Mouse (Mus musculus) liver, postnatal 0 days (tissue): Measurements from ENCODE around the gene Arhgef16. TPM values are rescaled to one million over a fixed set of nuclear protein-coding genes. Genes with fewer than 3 reads are reported as not detected.
A peak's percentile ranks its signal among the peaks of the same experiment; 100 is the strongest.

Source experiments
- ATAC-seq: fragments of 200-750 bp; cut with Nextera tagmentation; 2 replicates; pipeline ENCODE4 v1.8.0; 2017; ENCODE audit warnings: mild to moderate bottlenecking, moderate library complexity
- DNase-seq: peaks from one replicate; pipeline ENCODE4 v3.0.0-alpha.2; 2016
- H3K27ac ChIP-seq: fragments of 300-500 bp; sonication (generic); 2 replicates; pipeline ENCODE4 v1.5.1; 2014; ENCODE audit warnings: antibody characterized with exemption, moderate library complexity, mild to moderate bottlenecking, low read depth
- H3K27me3 ChIP-seq: fragments of 300-500 bp; sonication (generic); 2 replicates; pipeline ENCODE4 v1.6.1; 2014; ENCODE audit warnings: low read length, control low read depth, mixed read lengths; ENCODE audit not compliant: insufficient read depth
- H3K36me3 ChIP-seq: fragments of 300-500 bp; sonication (generic); replicated peaks from 2 replicates; pipeline ENCODE4 v1.6.1; 2014; ENCODE audit warnings: mild to moderate bottlenecking, control low read depth, low read length, moderate library complexity, mixed read lengths; ENCODE audit not compliant: insufficient read depth
- H3K4me1 ChIP-seq: fragments of 300-500 bp; sonication (generic); 2 replicates; pipeline ENCODE4 v1.6.1; 2014; ENCODE audit warnings: antibody characterized with exemption, mild to moderate bottlenecking, control low read depth; ENCODE audit not compliant: insufficient read depth
- H3K4me2 ChIP-seq: fragments of 300-500 bp; sonication (generic); 2 replicates; pipeline ENCODE4 v1.6.1; 2014; ENCODE audit warnings: low read depth, mild to moderate bottlenecking, low read length, moderate library complexity, mixed read lengths
- H3K4me3 ChIP-seq: fragments of 300-500 bp; sonication (generic); 2 replicates; pipeline ENCODE4 v1.5.1; 2014; ENCODE audit warnings: low read depth, low read length
- H3K9ac ChIP-seq: fragments of 300-500 bp; sonication (generic); replicated peaks from 2 replicates; pipeline ENCODE4 v1.6.1; 2014; ENCODE audit warnings: mild to moderate bottlenecking, moderate library complexity
- H3K9me3 ChIP-seq: fragments of 300-500 bp; sonication (generic); 2 replicates; pipeline ENCODE4 v1.6.1; 2016; ENCODE audit warnings: mild to moderate bottlenecking, control low read depth, low read length, mixed read lengths
- CTCF ChIP-seq: sonication (generic); IDR thresholded peaks from 2 replicates; pipeline ENCODE4 v1.5.1; 2016; ENCODE audit warnings: antibody characterized with exemption, low read depth
- EP300 ChIP-seq: IDR thresholded peaks from 2 replicates; pipeline ENCODE4 v1.6.1; 2016; ENCODE audit warnings: antibody characterized with exemption, low read depth, mild to moderate bottlenecking
- WGBS: fragments of 180-500 bp; shearing (Covaris S2); extraction: QIAGEN DNeasy Blood & Tissue Kit; methylation state at CpG from one replicate; pipeline ENCODE4 v1.1.7; 2014; ENCODE audit not compliant: insufficient replicate concordance; 5-methylcytosine and 5-hydroxymethylcytosine counted together
- polyA plus RNA-seq: library from polyadenylated mRNA; unstranded; fragments of >200 nt; fragmentation: Nextera tagmentation; extraction: Ambion mirVana; gene quantifications from 2 replicates; pipeline ENCODE4 v1.2.1, GENCODE M21; 2015

Gene Arhgef16
- polyA plus RNA-seq, 1 experiment from 2014 or later = 4.3 TPM

DNA sequence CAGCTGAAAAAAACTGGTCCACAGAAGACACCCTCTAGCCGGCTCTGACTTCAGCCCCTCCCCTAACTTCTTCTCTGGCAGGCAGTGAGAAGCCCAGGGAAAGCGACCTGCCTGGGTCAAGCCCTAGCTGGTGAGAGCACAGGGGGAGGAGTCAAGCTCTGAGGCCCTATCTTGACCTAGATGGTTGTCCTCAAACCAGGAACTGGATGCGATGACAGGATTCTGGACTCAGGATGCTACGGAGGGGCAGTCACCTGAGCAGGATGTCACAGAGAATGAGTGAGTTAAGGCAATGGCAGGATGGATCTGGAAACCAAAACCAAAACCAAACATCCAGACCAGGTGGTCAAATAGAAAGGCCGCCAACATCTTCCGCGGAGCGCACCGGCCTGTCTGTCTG is 3.7 kb downstream of the Arhgef16 start:
- TF ChIP-seq CTCF = no peak
- TF ChIP-seq EP300 = no peak
- H3K9ac ChIP-seq = no peak overlapping the region
- ATAC-seq (no peak; the same call in 1 of the 2 replicates), DNase-seq (peak; percentile 37)
- H3K4me1 ChIP-seq = peaks cover 17% of the 10 kb centered on the region
- no peaks in the 10 kb centered on the region for H3K36me3 ChIP-seq
- peaks cover 14% of the 10 kb centered on the region; the same call in 1 of the 2 replicates for H3K27me3 ChIP-seq
- no peaks in the 10 kb centered on the region for H3K9me3 ChIP-seq
- H3K4me3 ChIP-seq = no peak overlapping the region
- H3K27ac ChIP-seq = no peak overlapping the region
- 26% methylated on average over 9 of the region's 9 CpGs for WGBS
- H3K4me2 ChIP-seq = no peak overlapping the region

DNA sequence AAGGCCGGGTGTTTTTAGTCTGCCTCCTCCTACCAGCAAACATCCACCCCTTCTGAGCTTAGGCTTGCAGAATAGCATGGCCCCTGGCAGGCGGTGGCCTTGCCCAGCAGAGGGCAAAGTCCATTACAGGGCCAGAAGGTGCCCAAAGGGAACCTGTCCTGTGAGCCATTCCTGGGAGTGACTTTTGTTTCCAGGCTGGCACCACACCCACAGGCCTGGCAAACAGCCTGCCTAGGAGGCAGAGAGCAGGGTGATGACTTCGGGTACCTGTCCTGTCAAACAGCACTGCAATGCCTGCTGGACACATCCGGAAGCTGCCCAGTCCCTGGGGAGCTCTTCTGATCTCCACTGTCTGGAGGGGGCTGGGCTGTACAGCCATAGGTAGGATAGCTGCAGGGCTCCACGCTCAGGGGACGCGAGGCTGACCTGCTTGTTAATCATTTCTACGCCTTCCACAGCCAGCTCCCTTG is 7.2 kb downstream of the Arhgef16 start:
- Histone ChIP-seq H3K4me2 (peak overlapping the region; percentile 44; the same call in 1 of the 2 replicates), H3K36me3 (0 out of 2 replicates have a peak, but pooled peaks cover 2% of the 10 kb centered on the region), H3K4me1 (peaks cover 13% of the 10 kb centered on the region), H3K4me3 (no peak overlapping the region), H3K27me3 (peaks cover under 1% of the 10 kb centered on the region; the same call in 1 of the 2 replicates), H3K9ac (no peak overlapping the region), H3K27ac (peak overlapping the region; percentile 79), H3K9me3 (no peaks in the 10 kb centered on the region)
- 45% methylated on average over 8 of the region's 8 CpGs for WGBS
- ATAC-seq (peak; percentile 92), DNase-seq (peak; percentile 68)
- no peak for TF ChIP-seq CTCF
- TF ChIP-seq EP300 = no peak

DNA sequence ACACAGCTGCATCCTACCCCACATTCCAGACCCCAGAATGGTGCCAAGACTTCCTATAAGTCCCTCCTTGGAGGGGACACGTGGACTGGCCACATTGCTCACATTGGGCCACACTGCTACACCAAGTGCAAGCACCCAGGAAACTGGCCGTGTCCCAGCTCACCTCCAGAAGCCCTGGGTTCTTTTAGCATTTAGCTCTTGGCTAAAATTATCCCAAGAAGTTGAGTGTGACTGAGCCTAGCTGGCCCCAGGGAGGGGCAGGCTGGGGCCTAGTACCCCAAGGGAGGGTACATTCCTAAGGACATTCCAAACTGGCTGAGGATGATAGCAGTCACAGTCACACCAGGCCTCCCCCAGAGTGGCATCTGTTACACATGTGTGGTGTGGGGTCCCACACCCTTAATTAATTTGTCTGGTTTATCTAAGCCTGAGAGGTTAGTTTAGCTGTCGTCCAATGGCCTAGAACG is 7.7 kb downstream of the Arhgef16 start:
- H3K9me3 ChIP-seq = no peaks in the 10 kb centered on the region
- 49% methylated on average over 4 of the region's 4 CpGs for WGBS
- H3K4me1 ChIP-seq = peaks cover 13% of the 10 kb centered on the region
- H3K36me3 ChIP-seq = 0 out of 2 replicates have a peak, but pooled peaks cover 2% of the 10 kb centered on the region
- no peak for ATAC-seq
- peak overlapping the region; percentile 79 for H3K27ac ChIP-seq
- 0 out of 2 replicates have a peak overlapping the region, but pooled peaks have one; percentile 44 for H3K4me2 ChIP-seq
- H3K27me3 ChIP-seq = no peaks in the 10 kb centered on the region
- no peak for TF ChIP-seq EP300
- TF ChIP-seq CTCF = no peak
- no peak overlapping the region for H3K9ac ChIP-seq
- no peak for DNase-seq
- no peak overlapping the region for H3K4me3 ChIP-seq

DNA sequence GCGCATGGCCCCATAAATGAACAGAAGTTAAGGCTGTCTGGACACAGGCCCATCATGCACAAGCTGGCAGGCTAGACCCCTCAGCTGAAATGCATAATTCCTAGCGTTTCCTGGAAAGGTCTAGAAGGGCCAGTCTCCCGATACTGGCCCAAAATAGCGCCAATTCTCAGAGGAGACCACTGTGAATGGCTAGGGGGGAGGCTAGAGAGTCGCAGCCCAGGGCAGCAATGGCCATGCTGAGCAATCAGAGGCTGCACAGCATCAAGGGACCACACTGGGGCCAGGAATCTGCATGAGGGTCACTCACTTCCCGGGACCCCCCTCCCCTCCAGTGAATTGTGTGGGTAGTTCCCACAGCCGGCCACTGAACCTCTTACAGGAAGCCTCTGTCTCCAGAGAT is 17.8 kb downstream of the Arhgef16 start:
- no peaks in the 10 kb centered on the region for H3K9me3 ChIP-seq
- no peaks in the 10 kb centered on the region for H3K27me3 ChIP-seq
- 49% methylated on average over 7 of the region's 7 CpGs for WGBS
- H3K36me3 ChIP-seq = peaks cover 2% of the 10 kb centered on the region; the same call in 1 of the 2 replicates
- no peak overlapping the region for H3K4me3 ChIP-seq
- DNase-seq (no peak), ATAC-seq (no peak)
- H3K4me1 ChIP-seq = no peaks in the 10 kb centered on the region
- no peak for TF ChIP-seq EP300
- TF ChIP-seq CTCF = no peak
- no peak overlapping the region for H3K27ac ChIP-seq
- no peak overlapping the region for H3K9ac ChIP-seq
- no peak overlapping the region for H3K4me2 ChIP-seq

DNA sequence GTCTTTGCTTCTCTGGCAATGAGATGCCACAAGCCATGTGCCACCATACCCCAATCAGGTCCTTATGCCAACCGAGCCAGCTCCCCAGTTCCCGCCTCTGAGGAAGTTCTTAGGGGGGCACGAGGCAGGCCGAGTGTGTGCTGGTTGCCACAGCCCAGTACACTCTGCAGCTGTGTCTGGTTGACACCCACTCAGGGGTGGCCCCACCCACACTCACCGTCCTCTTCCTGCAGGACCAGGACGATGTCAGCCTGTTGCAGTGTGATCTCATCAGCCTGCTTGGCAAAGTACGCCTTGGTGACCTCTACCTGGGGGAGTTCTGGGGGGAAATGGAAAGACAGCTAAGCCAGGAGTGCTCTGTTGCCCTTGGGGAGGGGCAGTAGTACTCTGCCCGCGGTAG is 22.0 kb downstream of the Arhgef16 start:
- TF ChIP-seq CTCF (no peak), EP300 (no peak)
- H3K9me3 ChIP-seq = no peaks in the 10 kb centered on the region
- peaks cover 2% of the 10 kb centered on the region; the same call in 1 of the 2 replicates for H3K36me3 ChIP-seq
- ATAC-seq = no peak
- H3K4me1 ChIP-seq = no peaks in the 10 kb centered on the region
- no peaks in the 10 kb centered on the region for H3K27me3 ChIP-seq
- H3K27ac ChIP-seq = no peak overlapping the region
- no peak overlapping the region for H3K9ac ChIP-seq
- WGBS = 58% methylated on average over 9 of the region's 9 CpGs
- H3K4me2 ChIP-seq = no peak overlapping the region
- H3K4me3 ChIP-seq = no peak overlapping the region
- DNase-seq = no peak

DNA sequence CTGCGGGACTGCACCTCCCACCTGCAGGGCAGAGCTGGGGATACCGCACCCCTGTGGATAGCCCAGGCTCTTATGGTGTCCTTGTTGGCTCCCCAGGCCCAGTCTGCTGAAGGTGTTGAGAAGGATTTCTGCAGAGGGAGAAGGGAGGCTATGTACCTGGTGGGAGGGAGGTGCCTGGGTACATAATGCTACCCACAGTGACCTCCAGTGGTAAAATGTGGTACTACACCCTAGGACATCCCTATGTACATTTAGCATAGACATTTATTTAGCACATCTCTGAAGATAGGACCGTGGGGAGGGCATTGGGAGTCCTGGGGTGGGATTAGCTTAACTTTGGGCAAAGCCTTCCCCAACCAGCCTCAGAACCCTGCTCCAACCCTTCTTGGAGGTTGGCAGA is 28.5 kb downstream of the Arhgef16 start:
- Histone ChIP-seq H3K27ac (no peak overlapping the region), H3K27me3 (no peaks in the 10 kb centered on the region), H3K9me3 (no peaks in the 10 kb centered on the region), H3K9ac (no peak overlapping the region), H3K4me1 (no peaks in the 10 kb centered on the region), H3K4me2 (no peak overlapping the region), H3K4me3 (no peak overlapping the region), H3K36me3 (no peaks in the 10 kb centered on the region)
- TF ChIP-seq CTCF (peak; percentile 83), EP300 (no peak)
- ATAC-seq (peak; percentile 25; the same call in 1 of the 2 replicates), DNase-seq (peak; percentile 55)
- 58% methylated on average over 3 of the region's 3 CpGs for WGBS
